Mouse (Mus musculus) adrenal gland, postnatal 36 days (tissue): ENCODE data around the gene Ugt1a6a. TPM values are rescaled to one million over a fixed set of nuclear protein-coding genes. Genes with fewer than 3 reads are reported as not detected.

Experiments used
- DNase-seq, 2 experiments: peaks; one replicate each; pipeline ENCODE4 v3.0.0; 2021; ENCODE audit warnings: mixed read lengths in 1 of 2
- total RNA-seq, 2 experiments: library from RNA; stranded (reverse); gene quantifications; 2 replicates each; pipeline ENCODE4 v1.2.3; 2021

Ugt1a6a gene
- total RNA-seq, 2 experiments from 2014 or later = 15.0 to 15.7 TPM

DNA sequence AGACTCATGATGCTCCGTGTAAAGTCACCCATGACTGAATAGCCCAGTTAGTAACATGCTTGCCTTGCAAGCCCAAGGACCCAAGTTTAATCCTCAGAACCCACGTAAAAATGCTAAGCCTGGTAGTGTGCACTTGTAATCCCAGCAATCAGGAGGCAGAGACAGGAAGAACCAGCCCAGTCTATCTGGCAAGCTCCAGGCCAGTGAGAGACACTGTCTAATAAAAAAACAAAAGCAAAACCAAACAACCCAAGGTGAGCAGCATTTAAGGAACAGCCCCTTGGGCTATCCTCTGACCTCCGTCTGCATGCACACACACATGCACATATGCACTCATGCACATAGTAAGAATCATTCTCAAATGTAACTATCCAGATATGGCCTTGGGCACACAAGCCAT lies 95.0 kb downstream of the Ugt1a6a start:
- DNase-seq = no peak

DNA sequence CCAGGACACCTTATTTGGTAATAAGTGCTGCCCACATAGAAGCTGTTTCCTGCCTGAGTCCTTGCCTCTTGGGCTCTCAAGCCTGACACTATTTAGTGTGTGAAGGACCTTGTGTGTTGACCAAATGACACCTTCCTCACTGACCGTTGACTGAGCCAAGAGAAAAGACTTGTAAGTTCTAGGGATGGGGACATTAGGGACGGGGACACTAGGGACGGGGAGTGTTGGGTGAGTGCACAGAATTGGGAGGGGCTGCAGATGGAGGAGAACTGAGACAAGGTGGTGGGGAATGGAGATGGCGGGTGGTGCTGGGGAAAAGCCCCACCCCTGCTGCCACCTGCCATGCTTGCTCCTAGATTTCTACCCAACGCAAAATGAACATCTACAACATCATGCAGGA lies 95.4 kb downstream of the Ugt1a6a start:
- no peak for DNase-seq

DNA sequence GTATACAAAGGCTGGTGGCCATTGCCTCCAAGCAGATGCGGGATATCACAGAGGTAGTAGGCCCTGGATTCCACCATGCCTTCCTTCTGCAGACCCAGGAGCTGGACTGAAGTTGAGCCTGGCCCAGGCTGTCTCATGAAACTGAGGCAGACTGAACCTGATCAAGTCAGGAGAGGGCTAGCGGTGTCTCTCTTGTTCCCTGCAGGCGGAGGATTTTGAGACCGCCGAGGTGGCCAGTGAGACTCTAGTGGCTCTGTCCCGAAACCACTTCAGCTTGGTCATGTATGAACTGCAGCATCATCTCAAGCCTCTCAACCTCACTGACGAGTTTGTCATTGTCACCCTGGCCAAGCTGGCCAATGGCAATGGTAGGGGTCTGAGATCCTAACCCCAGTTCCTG lies 95.8 kb downstream of the Ugt1a6a start:
- DNase-seq = no peak

DNA sequence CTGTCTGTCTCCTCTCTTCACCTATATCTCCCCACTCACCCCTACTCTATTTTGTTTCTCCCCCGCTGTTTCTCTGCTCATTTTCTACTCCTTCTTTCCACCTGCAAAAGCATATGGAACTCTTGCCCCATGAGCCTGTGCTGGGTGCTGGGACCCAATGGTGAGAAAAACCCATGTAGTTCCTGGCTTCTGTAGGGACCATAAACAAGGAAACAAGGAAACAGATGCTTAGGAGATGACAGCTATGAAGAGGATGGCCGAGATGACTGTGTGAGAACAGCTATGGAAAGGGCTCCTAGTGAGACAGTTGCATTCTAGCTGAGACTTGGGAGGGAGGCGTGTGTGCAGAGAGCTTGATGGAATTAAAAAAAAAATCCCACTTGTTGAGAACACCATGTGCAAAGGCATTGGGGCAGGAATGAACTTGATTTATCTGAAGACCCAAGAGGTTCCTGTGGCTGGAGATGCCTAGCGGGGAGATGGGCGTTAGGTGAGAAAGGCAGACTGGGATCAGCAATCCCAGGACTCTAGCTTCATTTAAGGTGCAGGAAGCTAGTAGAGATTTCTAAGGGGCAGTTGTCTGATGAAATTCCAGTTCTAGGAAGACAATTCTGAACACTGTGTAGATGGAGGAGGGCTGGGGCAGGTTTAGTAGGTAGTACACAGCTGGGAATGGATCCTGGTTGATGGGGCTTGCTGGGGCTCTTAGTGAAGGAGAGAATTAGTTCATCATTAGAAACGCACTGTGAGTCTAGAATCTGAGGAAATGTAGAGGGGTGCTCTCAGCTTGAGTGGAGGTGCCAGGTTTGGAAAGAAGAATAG lies 96.6 kb downstream of the Ugt1a6a start:
- no peak for DNase-seq

DNA sequence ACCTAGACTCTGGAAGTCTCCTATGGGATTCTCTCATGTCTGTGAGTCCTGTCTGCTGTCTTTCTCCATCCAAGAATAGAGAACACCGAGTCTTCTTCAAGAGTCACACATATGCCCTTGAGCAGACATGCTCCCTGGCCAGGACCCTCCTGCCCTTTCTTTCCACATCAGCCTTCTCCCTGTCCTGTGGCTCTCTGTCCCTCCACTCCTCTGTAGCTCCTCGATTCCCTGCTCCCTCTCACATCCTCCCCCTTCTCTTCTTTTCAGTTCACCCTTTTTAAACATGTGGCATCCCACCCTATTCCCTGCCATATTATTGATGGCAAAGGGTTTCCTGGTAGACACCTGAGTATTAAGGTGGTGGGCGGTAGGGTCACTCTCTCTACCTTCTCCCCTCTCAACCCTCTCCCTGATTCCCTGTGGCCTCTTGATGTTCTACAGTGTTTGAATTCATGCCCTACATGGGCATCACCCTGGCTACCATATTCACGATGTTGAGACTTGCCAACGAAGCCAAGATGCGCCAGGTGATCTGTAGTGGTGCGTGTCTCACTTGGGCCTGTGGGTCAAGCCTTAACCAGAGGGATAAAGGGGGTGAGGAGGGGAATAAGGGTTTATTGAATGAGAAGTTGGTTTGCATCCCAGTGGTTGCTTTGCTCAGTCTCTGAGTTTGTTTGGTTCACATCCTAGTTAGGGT lies 97.3 kb downstream of the Ugt1a6a start:
- no peak for DNase-seq

DNA sequence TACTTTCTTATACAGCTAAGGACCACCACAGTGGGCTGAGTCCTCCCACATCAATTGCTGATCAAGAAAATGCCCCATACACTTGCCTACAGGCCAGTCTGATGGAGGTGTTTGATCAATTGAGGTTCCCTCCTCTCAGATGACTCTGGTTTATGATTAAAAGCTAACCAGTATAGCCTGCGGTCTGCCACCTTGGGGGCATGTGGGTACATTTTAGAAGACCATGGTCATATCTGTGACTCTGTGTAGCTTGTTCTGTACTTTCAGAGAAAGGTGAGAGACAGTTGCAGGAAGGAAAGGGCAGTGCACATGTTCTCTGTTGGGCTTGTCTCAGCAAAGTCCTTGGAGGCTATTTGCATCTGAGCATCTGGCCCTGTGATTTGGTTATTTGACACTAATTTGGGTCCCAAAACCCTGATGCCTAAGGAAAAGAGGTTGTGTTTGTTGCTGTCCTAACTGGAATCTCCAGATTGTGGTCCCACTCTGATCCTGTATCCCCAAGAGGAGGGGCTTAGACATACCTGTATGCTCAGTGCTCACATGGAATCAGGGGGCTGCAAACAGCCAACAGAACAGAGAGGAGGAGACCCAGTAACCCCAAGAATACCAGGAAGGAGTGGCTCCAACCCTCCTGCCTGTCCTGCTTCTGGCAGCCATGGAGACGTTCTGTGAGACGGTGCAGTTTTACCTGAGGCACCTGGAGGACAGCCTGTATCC lies 98.2 kb downstream of the Ugt1a6a start:
- DNase-seq = no peak

GRCm38 (mm10) chr1:88233421-88234247 lies 99.0 kb downstream of the Ugt1a6a start:
- DNase-seq = no peak

DNA sequence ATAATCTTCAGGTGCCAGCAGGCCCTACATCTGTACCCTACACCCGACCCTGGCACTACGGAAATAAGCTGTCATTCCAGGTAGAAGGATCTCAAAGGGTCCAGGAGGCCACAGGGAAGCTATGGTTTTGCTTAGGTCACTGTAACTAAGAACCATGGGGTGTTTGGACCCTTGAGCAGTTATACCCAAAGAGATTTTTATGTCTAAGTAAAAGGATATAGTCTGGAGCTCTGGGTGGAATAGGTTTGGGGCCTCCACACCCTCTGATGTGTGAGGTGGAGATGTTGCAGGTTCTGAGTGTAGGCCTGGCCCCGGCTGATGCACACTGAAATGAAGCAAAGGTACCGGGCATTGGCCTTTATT lies 99.6 kb downstream of the Ugt1a6a start:
- no peak for DNase-seq

- no peak for DNase-seq
These were observed 100.0 kb downstream of the Ugt1a6a start for GRCm38 (mm10) chr1:88234646-88235045.

GRCm38 (mm10) chr1:88235046-88235893 lies 100.7 kb downstream of the Ugt1a6a start:
- no peak for DNase-seq

GRCm38 (mm10) chr1:88235894-88236415 lies 101.3 kb downstream of the Ugt1a6a start:
- no peak for DNase-seq

- no peak for DNase-seq
These were observed 102.7 kb downstream of the Ugt1a6a start for GRCm38 (mm10) chr1:88237311-88237710.

- DNase-seq = no peak
These were observed 104.2 kb downstream of the Ugt1a6a start for GRCm38 (mm10) chr1:88238771-88239170.

- DNase-seq = peak; percentile 65
These were observed 105.5 kb downstream of the Ugt1a6a start for GRCm38 (mm10) chr1:88240072-88240471.

DNA sequence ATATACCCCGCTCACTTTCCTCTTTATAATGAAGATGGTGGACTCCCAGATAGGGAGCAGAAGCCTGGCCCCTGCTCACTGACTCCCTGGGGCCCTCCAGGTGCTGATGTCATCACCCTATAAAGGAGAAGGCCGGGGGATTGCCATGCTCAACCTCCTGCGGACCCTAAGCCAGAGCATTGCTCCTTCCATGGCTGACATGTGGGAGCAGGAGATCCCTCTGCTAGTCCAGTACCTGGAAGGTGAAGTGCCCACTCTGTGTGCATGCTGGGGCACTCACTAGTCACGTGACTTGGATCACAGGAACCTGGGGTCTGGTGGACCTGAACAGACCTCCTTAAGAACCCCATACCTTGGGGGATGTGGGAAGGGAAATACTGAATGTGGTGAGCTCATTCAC lies 106.0 kb downstream of the Ugt1a6a start:
- no peak for DNase-seq

DNA sequence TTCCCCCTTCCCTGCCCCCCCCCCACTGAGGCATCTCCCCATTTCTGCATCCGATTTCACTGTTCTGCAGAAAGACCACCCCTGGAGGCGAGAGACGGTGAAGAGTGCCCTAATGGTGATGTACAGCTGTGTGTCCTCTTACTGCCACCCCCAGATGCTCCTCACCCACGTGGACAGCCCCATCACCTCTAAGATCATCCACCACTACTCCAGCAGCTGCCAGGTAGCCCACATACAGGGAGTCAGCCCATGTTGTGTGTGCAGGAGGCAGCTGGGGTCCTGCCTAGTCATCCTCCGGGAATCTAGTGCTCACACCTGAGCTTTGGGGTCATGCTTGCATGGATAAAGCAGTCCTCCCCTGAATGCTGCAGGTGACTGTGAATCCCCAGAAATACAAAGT lies 109.3 kb downstream of the Ugt1a6a start:
- DNase-seq = no peak

GRCm38 (mm10) chr1:88245881-88246280 lies 111.3 kb downstream of the Ugt1a6a start:
- no peak for DNase-seq

DNA sequence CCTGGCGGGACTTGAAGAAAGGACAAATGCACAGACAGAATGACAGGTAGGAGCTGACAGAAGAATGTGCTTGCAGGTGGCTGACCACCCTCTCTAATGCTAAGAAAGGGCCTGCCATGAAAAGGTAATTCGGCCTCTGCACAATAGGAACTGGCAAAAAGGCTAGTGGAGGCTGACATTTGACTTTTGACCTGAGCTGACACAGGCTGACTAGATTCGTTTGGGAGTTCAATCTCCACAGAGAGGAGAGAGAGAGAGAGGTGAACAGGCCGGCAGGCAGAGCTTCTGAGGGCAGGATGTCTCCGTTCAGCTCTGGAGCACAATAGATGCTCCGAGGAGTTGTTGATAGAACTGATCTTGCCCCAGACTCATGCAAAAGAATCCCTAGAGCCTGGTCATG lies 111.8 kb downstream of the Ugt1a6a start:
- no peak for DNase-seq

- no peak for DNase-seq
These were observed 113.1 kb downstream of the Ugt1a6a start for GRCm38 (mm10) chr1:88247660-88248059.

GRCm38 (mm10) chr1:88248658-88249057 lies 114.0 kb downstream of the Ugt1a6a start:
- no peak for DNase-seq

- DNase-seq = no peak
These were observed 115.0 kb downstream of the Ugt1a6a start for GRCm38 (mm10) chr1:88249596-88249995.
